Mouse (Mus musculus) hindbrain, embryonic 14.5 days (tissue): ENCODE data around the gene Gng11. TPM values are rescaled to one million over a fixed set of nuclear protein-coding genes. Genes with fewer than 3 reads are reported as not detected.

ENCODE experiments used
- ATAC-seq: fragments of 200-750 bp; cut with Nextera tagmentation; 2 replicates; pipeline ENCODE4 v1.8.0; 2017; ENCODE audit warnings: moderate number of reproducible peaks, mild to moderate bottlenecking, moderate TSS enrichment, moderate library complexity; ENCODE audit not compliant: low FRiP score
- DNase-seq: peaks from one replicate; pipeline ENCODE4 v3.0.0-alpha.2; 2015; ENCODE audit warnings: low spot score
- H3K27ac ChIP-seq: fragments of 300-500 bp; sonication (generic); 2 replicates; pipeline ENCODE4 v1.5.1; 2014; ENCODE audit warnings: mild to moderate bottlenecking, moderate library complexity
- H3K27me3 ChIP-seq: fragments of 300-500 bp; sonication (generic); 2 replicates; pipeline ENCODE4 v1.6.1; 2014; ENCODE audit warnings: mild to moderate bottlenecking, low read length, mixed read lengths; ENCODE audit not compliant: control insufficient read depth, insufficient read depth
- H3K36me3 ChIP-seq: fragments of 300-500 bp; sonication (generic); replicated peaks from 2 replicates; pipeline ENCODE4 v1.6.1; 2014; ENCODE audit not compliant: control insufficient read depth, insufficient read depth
- H3K4me1 ChIP-seq: fragments of 300-500 bp; sonication (generic); replicated peaks from 2 replicates; pipeline ENCODE4 v1.6.1; 2014; ENCODE audit warnings: antibody characterized with exemption, low read length, mixed read lengths; ENCODE audit not compliant: control insufficient read depth, insufficient read depth
- H3K4me2 ChIP-seq: fragments of 300-500 bp; sonication (generic); replicated peaks from 2 replicates; pipeline ENCODE4 v1.6.1; 2014; ENCODE audit warnings: mild to moderate bottlenecking, moderate library complexity
- H3K4me3 ChIP-seq: fragments of 300-500 bp; sonication (generic); replicated peaks from 2 replicates; pipeline ENCODE4 v1.5.1; 2014; ENCODE audit warnings: mild to moderate bottlenecking, low read length
- H3K9ac ChIP-seq: fragments of 300-500 bp; sonication (generic); 2 replicates; pipeline ENCODE4 v1.6.1; 2014
- H3K9me3 ChIP-seq: fragments of 300-500 bp; sonication (generic); 2 replicates; pipeline ENCODE4 v1.6.1; 2016; ENCODE audit warnings: low read length; ENCODE audit not compliant: control insufficient read depth
- WGBS: fragments of 180-500 bp; shearing (Covaris S2); extraction: QIAGEN DNeasy Blood & Tissue Kit; methylation state at CpG from one replicate; pipeline ENCODE4 v1.1.7; 2014; 5-methylcytosine and 5-hydroxymethylcytosine counted together
- polyA plus RNA-seq: library from polyadenylated mRNA; unstranded; fragments of >200 nt; fragmentation: Nextera tagmentation; extraction: Ambion mirVana; gene quantifications from 2 replicates; pipeline ENCODE4 v1.2.1, GENCODE M21; 2014

Gng11 gene
- 25.9 and 34.0 TPM in 2 replicates for polyA plus RNA-seq

DNA sequence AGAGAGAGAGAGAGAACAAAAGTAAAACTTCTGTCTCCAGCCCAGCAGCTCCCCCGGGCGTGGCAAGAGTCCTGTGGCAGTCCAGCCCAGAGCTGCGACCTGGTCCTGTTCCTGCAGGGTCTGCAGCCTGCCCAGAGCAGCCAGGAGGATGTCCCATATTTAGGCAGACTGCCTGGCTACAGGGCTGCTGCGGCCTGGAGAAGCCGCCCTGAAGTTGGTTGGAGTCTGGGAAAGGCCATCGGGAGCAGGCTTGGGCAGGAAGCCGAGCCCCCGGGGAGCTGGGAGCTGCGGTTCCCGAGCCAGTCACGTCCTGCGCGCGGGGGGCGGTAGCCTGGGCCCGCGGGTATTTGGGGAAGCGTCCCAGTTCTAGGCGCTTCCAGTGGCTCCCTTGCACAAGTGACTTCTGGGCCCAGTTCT lies at the start of gene Gng11:
Gng11 (plus strand) TSS at position 15 of the 417 bp plus-strand sequence.
- Histone ChIP-seq H3K4me3 (peak within 1 kb of the TSS; percentile 28), H3K36me3 (no peaks in the 10 kb centered on the region), H3K4me2 (peak within 1 kb of the TSS; percentile 41), H3K4me1 (no peaks in the 10 kb centered on the region), H3K9ac (peak within 1 kb of the TSS; percentile 49), H3K27ac (peak within 1 kb of the TSS; percentile 6; the same call in 1 of the 2 replicates), H3K27me3 (no peaks in the 10 kb centered on the region), H3K9me3 (no peaks in the 10 kb centered on the region)
- WGBS: 3% methylated on average over 19 of the region's 19 CpGs
- DNase-seq (no peak), ATAC-seq (peak; percentile 81)

GRCm38 (mm10) chr6:3954969-3955368 lies 48.7 kb upstream of the Gng11 start:
- WGBS: 28% methylated on average over 4 of the region's 4 CpGs
- H3K27me3 ChIP-seq: no peaks in the 10 kb centered on the region
- ATAC-seq: no peak
- no peak overlapping the region for H3K4me3 ChIP-seq
- DNase-seq: no peak
- no peaks in the 10 kb centered on the region for H3K36me3 ChIP-seq
- H3K4me2 ChIP-seq: no peak overlapping the region
- H3K27ac ChIP-seq: no peak overlapping the region
- H3K9ac ChIP-seq: no peak overlapping the region
- H3K9me3 ChIP-seq: no peaks in the 10 kb centered on the region
- no peaks in the 10 kb centered on the region for H3K4me1 ChIP-seq

DNA sequence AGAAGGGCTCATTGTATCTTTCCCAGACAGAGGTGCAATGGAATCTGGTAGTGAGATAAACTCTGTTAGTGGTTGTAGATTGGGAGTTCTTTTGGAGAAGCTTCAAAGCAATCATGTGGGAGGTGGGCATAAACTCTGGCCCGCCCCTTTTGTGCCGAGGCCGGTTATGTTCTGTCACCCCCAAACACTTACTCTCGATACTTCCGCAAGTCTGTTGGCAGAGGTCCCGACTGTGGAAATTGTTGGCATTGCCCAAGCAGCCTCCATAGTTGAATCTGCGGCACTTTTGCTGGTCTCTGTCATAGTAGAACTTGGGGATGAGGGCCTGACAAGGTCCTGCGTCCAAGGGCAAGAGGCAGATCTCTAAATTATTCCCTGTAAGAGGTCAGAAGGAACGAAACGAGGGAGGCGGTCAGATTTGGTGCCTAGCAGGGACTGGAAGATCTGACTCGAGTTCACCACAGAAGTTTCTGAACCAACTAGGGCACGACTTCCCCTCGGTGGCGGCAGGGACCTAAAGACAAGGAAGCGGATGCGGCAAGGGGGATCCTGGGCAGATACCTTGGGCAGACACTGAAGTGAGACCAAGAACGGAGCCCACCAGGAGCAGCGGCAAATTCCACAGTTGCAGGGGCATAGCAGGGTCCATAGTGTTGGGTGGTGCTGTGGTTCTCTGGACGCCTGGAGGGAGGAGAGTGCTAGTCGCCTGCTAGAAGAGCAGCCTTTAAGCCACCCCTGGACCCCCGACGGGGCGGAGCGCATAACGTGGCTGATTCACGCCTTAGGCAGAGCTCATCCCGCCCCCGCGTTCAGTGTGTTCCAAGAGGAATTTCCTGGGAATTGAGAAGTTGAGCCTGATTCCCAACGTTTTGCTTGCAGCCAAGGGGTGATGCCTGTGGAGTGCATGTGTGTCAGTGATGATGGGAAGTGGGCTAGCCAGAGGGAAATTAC lies 35.8 kb upstream of the Gng11 start:
- DNase-seq: no peak
- 35% methylated on average over 31 of the region's 31 CpGs for WGBS
- H3K27me3 ChIP-seq: no peaks in the 10 kb centered on the region
- no peak overlapping the region for H3K9ac ChIP-seq
- H3K36me3 ChIP-seq: no peaks in the 10 kb centered on the region
- no peak overlapping the region for H3K4me3 ChIP-seq
- H3K4me2 ChIP-seq: peak overlapping the region; percentile 36
- ATAC-seq: no peak
- H3K9me3 ChIP-seq: no peaks in the 10 kb centered on the region
- no peaks in the 10 kb centered on the region for H3K4me1 ChIP-seq
- no peak overlapping the region for H3K27ac ChIP-seq

DNA sequence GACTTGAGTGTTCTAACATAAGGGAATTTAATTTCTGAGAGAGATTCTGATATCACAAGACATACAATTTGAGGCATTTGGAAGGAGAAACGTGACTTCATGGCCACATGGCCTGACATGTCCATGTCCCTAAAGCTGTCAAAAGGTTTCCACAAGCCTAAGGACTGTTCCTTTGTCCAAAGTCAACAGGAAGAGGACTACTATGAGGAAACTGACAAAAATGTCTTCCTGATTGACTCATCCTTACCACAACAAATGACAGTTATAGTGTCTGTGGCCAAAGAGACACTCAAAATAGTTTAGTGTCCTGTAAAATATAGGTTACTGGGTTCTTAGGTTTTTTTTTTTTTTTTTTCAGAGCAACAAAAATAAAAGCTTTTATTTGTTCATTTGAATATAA lies 30.0 kb upstream of the Gng11 start:
- H3K36me3 ChIP-seq: no peaks in the 10 kb centered on the region
- no peak overlapping the region for H3K9ac ChIP-seq
- H3K27ac ChIP-seq: no peak overlapping the region
- ATAC-seq: no peak
- H3K4me3 ChIP-seq: no peak overlapping the region
- H3K9me3 ChIP-seq: no peaks in the 10 kb centered on the region
- no peak for DNase-seq
- H3K4me1 ChIP-seq: no peaks in the 10 kb centered on the region
- WGBS: 71% methylated on average over 1 of the region's 1 CpGs
- no peaks in the 10 kb centered on the region for H3K27me3 ChIP-seq
- no peak overlapping the region for H3K4me2 ChIP-seq

- Histone ChIP-seq H3K36me3 (no peaks in the 10 kb centered on the region), H3K4me1 (no peaks in the 10 kb centered on the region), H3K9me3 (no peaks in the 10 kb centered on the region), H3K27me3 (no peaks in the 10 kb centered on the region), H3K4me3 (no peak overlapping the region), H3K9ac (no peak overlapping the region), H3K27ac (no peak overlapping the region), H3K4me2 (no peak overlapping the region)
- WGBS: 91% methylated on average over 5 of the region's 5 CpGs
- ATAC-seq (no peak), DNase-seq (no peak)
These were observed 20.9 kb upstream of the Gng11 start for GRCm38 (mm10) chr6:3982661-3983284.

DNA sequence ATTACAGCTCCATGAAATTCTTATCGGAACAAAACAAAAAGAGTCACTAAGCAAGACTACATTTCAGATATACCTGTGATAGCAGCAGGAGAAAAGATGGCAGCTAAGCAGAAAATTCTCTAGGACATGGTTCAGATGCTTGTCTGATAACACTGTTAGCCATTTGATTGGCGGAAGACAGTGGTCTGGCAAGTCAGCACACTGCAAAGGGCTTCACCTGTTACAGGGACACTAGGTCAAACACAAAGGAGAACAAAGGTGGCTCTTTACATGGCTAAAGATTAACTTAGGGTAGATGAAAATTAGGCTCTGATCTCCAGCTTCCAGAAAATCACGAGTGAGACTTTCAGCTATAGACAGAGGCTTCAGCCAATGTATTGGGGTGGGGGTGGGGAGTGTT lies 15.0 kb upstream of the Gng11 start, which contains the start of gene Tfpi2:
Tfpi2 (minus strand) TSS at position 170 of the 400 bp plus-strand sequence.
- 76% methylated on average over 3 of the region's 3 CpGs for WGBS
- DNase-seq (no peak), ATAC-seq (no peak)
- H3K27ac ChIP-seq: no peak within 1 kb of the TSS
- no peaks in the 10 kb centered on the region for H3K27me3 ChIP-seq
- no peak within 1 kb of the TSS for H3K9ac ChIP-seq
- H3K36me3 ChIP-seq: no peaks in the 10 kb centered on the region
- H3K4me3 ChIP-seq: no peak within 1 kb of the TSS
- H3K4me2 ChIP-seq: no peak within 1 kb of the TSS
- H3K4me1 ChIP-seq: no peaks in the 10 kb centered on the region
- H3K9me3 ChIP-seq: no peaks in the 10 kb centered on the region

GRCm38 (mm10) chr6:3993492-3993891 lies 10.2 kb upstream of the Gng11 start, which contains the start of gene Gngt1:
TSS of gene Gngt1 (plus strand) at chr6:3993792.
- H3K36me3 ChIP-seq: no peaks in the 10 kb centered on the region
- H3K4me3 ChIP-seq: no peak within 1 kb of the TSS
- H3K9ac ChIP-seq: no peak within 1 kb of the TSS
- no peaks in the 10 kb centered on the region for H3K9me3 ChIP-seq
- H3K27ac ChIP-seq: no peak within 1 kb of the TSS
- ATAC-seq: no peak
- H3K4me2 ChIP-seq: no peak within 1 kb of the TSS
- H3K4me1 ChIP-seq: no peaks in the 10 kb centered on the region
- 93% methylated on average over 6 of the region's 6 CpGs for WGBS
- H3K27me3 ChIP-seq: no peaks in the 10 kb centered on the region
- DNase-seq: no peak

DNA sequence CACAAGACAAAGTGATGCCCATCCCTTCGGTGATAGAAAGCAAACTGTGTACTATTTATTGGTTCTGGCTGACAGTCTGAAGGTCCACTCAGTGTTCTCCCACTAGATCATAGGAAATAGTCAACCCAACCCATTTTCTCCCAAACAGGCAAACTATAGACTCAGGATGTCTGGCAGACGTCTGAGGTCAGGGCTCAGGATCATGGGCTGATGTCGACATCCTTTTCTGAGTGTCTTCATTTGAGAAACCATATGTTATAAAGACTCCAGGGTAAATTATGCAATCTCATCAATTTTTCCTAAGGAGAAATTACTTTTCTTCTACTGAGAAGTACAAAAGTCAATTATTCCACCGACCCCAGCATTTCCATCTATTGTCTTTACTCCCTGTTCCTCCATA lies 5.6 kb upstream of the Gng11 start:
- ATAC-seq (no peak), DNase-seq (no peak)
- H3K27me3 ChIP-seq: no peaks in the 10 kb centered on the region
- H3K36me3 ChIP-seq: no peaks in the 10 kb centered on the region
- H3K9ac ChIP-seq: no peak overlapping the region
- no peaks in the 10 kb centered on the region for H3K4me1 ChIP-seq
- no peak overlapping the region for H3K4me3 ChIP-seq
- H3K4me2 ChIP-seq: no peak overlapping the region
- no peaks in the 10 kb centered on the region for H3K9me3 ChIP-seq
- H3K27ac ChIP-seq: no peak overlapping the region
- WGBS: 76% methylated on average over 4 of the region's 4 CpGs

- Histone ChIP-seq H3K27me3 (no peaks in the 10 kb centered on the region), H3K27ac (no peak overlapping the region), H3K4me2 (no peak overlapping the region), H3K36me3 (no peaks in the 10 kb centered on the region), H3K4me1 (no peaks in the 10 kb centered on the region), H3K9me3 (no peaks in the 10 kb centered on the region), H3K4me3 (no peak overlapping the region), H3K9ac (no peak overlapping the region)
- DNase-seq (peak; percentile 25), ATAC-seq (no peak)
- WGBS: 34% methylated on average over 6 of the region's 6 CpGs
These were observed 4.4 kb upstream of the Gng11 start for GRCm38 (mm10) chr6:3999296-3999695.
